In genomic region chr3:30603256-30603655, GRCm38 (mm10) we compare ENCODE assay signal across 9 mouse cellular contexts. TPM values are rescaled to one million over a fixed set of nuclear protein-coding genes. Genes with fewer than 3 reads are reported as not detected.
DNase-seq lines count a peak whose midpoint lies in the region; ATAC-seq and TF ChIP-seq lines count a peak whose summit lies in the region.
"Had no signal": no experiment of that assay in that cellular context is flagged by ENCODE, and none has a peak within 500 bp of the region (broad histone marks: within the 10 kb centered on the region; RNA-seq: fewer than 3 reads in every experiment).

No protein-coding gene starts in this region.

- DNase-seq in kidney, postnatal 14 days: no peak
- DNase-seq in layer of hippocampus, postnatal 36 days: no peak
- no peak for DNase-seq in layer of hippocampus, adult 8-10 months (ENCODE audit: low spot score in 2 of 2)
- DNase-seq in frontal cortex, postnatal 36 days (ENCODE audit: low spot score in 2 of 2): no peak

- peak overlapping the region; percentile 90 for H3K4me3 ChIP-seq in kidney, embryonic 15.5 days (replicated peaks)
- H3K4me3 ChIP-seq in cortical plate, adult 2 months (ENCODE audit: insufficient read depth, low read length): peak overlapping the region; percentile 64; the same call in 1 of the 2 replicates
- H3K4me3 ChIP-seq in hindbrain, embryonic 16.5 days (ENCODE audit: low read length): peak overlapping the region; percentile 83
- peak overlapping the region; percentile 93 for H3K4me3 ChIP-seq in midbrain, embryonic 16.5 days (ENCODE audit: low read depth, low read length)

- H3K27me3 ChIP-seq in kidney, embryonic 15.5 days: peaks cover 8% of the 10 kb centered on the region; the same call in 1 of the 2 replicates
- H3K27me3 ChIP-seq in hindbrain, embryonic 16.5 days (replicated peaks; ENCODE audit: control insufficient read depth, insufficient read depth, low read length): no peaks in the 10 kb centered on the region
- H3K27me3 ChIP-seq in midbrain, embryonic 16.5 days (ENCODE audit: control insufficient read depth, insufficient read depth, low read depth, low read length): no peaks in the 10 kb centered on the region

- H3K27ac ChIP-seq in kidney, embryonic 15.5 days: peak overlapping the region; percentile 99
- no peak overlapping the region for H3K27ac ChIP-seq in cortical plate, adult 2 months (ENCODE audit: insufficient read depth, low read length)
- H3K27ac ChIP-seq in hindbrain, embryonic 16.5 days (ENCODE audit: low read depth, low read length): no peak overlapping the region
- H3K27ac ChIP-seq in midbrain, embryonic 16.5 days (ENCODE audit: low read length): no peak overlapping the region

- no peak for TF ChIP-seq POLR2A in cortical plate, adult 2 months (IDR thresholded peaks at IDR 0.05; ENCODE audit: extremely low read depth, insufficient read depth, low read length)

- peak overlapping the region; percentile 96 for H3K4me2 ChIP-seq in kidney, embryonic 15.5 days
- peak overlapping the region; percentile 57 for H3K4me2 ChIP-seq in hindbrain, embryonic 16.5 days (ENCODE audit: low read length)
- peak overlapping the region; percentile 68 for H3K4me2 ChIP-seq in midbrain, embryonic 16.5 days (ENCODE audit: low read length)

- ATAC-seq in kidney, embryonic 15.5 days (replicated peaks; ENCODE audit: low FRiP score): no peak
- no peak for ATAC-seq in hindbrain, embryonic 16.5 days
- no peak for ATAC-seq in midbrain, embryonic 16.5 days

- H3K9ac ChIP-seq in kidney, embryonic 15.5 days: peak overlapping the region; percentile 81
- H3K9ac ChIP-seq in hindbrain, embryonic 16.5 days (ENCODE audit: low read depth, low read length): peak overlapping the region; percentile 76; the same call in 1 of the 2 replicates
- H3K9ac ChIP-seq in midbrain, embryonic 16.5 days (ENCODE audit: low read depth, low read length): peak overlapping the region; percentile 85; the same call in 1 of the 2 replicates

- 26% methylated on average over 10 of the region's 10 CpGs for WGBS in kidney, embryonic 15.5 days
- 33% methylated on average over 10 of the region's 10 CpGs for WGBS in hindbrain, embryonic 16.5 days
- WGBS in midbrain, embryonic 16.5 days: 22% methylated on average over 10 of the region's 10 CpGs

- H3K4me1 ChIP-seq in kidney, embryonic 15.5 days: peaks cover 28% of the 10 kb centered on the region
- H3K4me1 ChIP-seq in cortical plate, adult 2 months (ENCODE audit: control insufficient read depth, insufficient read depth, low read length): no peaks in the 10 kb centered on the region; the same call in 1 of the 2 replicates
- H3K4me1 ChIP-seq in hindbrain, embryonic 16.5 days (ENCODE audit: control insufficient read depth, insufficient read depth, low read depth, low read length): peaks cover 14% of the 10 kb centered on the region
- H3K4me1 ChIP-seq in midbrain, embryonic 16.5 days (ENCODE audit: control insufficient read depth, insufficient read depth, low read length): peaks cover 24% of the 10 kb centered on the region

- peaks cover 34% of the 10 kb centered on the region for H3K36me3 ChIP-seq in kidney, embryonic 15.5 days
- peaks cover 13% of the 10 kb centered on the region for H3K36me3 ChIP-seq in hindbrain, embryonic 16.5 days (ENCODE audit: control insufficient read depth, insufficient read depth, low read length)
- H3K36me3 ChIP-seq in midbrain, embryonic 16.5 days (ENCODE audit: control insufficient read depth, insufficient read depth, low read length): peaks cover 7% of the 10 kb centered on the region

- H3K9me3 ChIP-seq in kidney, embryonic 15.5 days (replicated peaks): no peaks in the 10 kb centered on the region
- no peaks in the 10 kb centered on the region for H3K9me3 ChIP-seq in hindbrain, embryonic 16.5 days (ENCODE audit: control insufficient read depth, low read length)
- H3K9me3 ChIP-seq in midbrain, embryonic 16.5 days (replicated peaks; ENCODE audit: control insufficient read depth, low read length, poor library complexity, severe bottlenecking): no peaks in the 10 kb centered on the region

- TF ChIP-seq CTCF in cortical plate, adult 2 months (IDR thresholded peaks at IDR 0.05; ENCODE audit: extremely low read depth, insufficient read depth, low read length): no peak

RNA-seq across cellular contexts. Expression of gene Mynn, which starts 1.4 kb away (rescaled TPM):
- 34.3 and 36.0 TPM in 2 replicates for polyA plus RNA-seq in kidney, embryonic 15.5 days (2015; fragmentation: Nextera tagmentation; extraction: Ambion mirVana)
- polyA plus RNA-seq in cortical plate, adult 2 months (2012; rRNA removed): 10.4 and 15.5 TPM in 2 replicates
- polyA plus RNA-seq in hindbrain, embryonic 16.5 days (2015; fragmentation: Nextera tagmentation; extraction: Ambion mirVana): 25.5 and 31.0 TPM in 2 replicates
- 29.6 and 31.4 TPM in 2 replicates for polyA plus RNA-seq in midbrain, embryonic 16.5 days (2015; fragmentation: Nextera tagmentation; extraction: Ambion mirVana)
- 10 to 100 TPM; 18.7 to 19.0 TPM for total RNA-seq in layer of hippocampus, postnatal 36 days (2021)
- total RNA-seq in layer of hippocampus, adult 8-10 months (2022): 10 to 100 TPM; 12.5 to 23.4 (median 19.9) TPM

RNA-seq across cellular contexts. Expression of gene Actrt3, which starts 3.5 kb away (rescaled TPM):
- polyA plus RNA-seq in kidney, embryonic 15.5 days (2015; fragmentation: Nextera tagmentation; extraction: Ambion mirVana): not detected in 2 replicates
- 0.65 and 0.78 TPM in 2 replicates for polyA plus RNA-seq in cortical plate, adult 2 months (2012; rRNA removed)
- polyA plus RNA-seq in hindbrain, embryonic 16.5 days (2015; fragmentation: Nextera tagmentation; extraction: Ambion mirVana): 0.90 and 0.98 TPM in 2 replicates
- 0.37 and 0.41 TPM in 2 replicates for polyA plus RNA-seq in midbrain, embryonic 16.5 days (2015; fragmentation: Nextera tagmentation; extraction: Ambion mirVana)
- total RNA-seq in layer of hippocampus, postnatal 36 days (2021): under 1 TPM; 0.67 to 0.88 TPM
- 1 to 10 TPM in 3 of 4 experiments, under 1 TPM in 1; 0.86 to 1.5 (median 1.1) TPM for total RNA-seq in layer of hippocampus, adult 8-10 months (2022)
- polyA plus RNA-seq: gonadal fat pad, adult 2 months had no signal

RNA-seq across cellular contexts. Expression of gene Lrriq4, which starts 41.1 kb away (rescaled TPM):
- not detected in 2 replicates for polyA plus RNA-seq in kidney, embryonic 15.5 days (2015; fragmentation: Nextera tagmentation; extraction: Ambion mirVana)
- not detected in 2 replicates for polyA plus RNA-seq in cortical plate, adult 2 months (2012; rRNA removed)
- polyA plus RNA-seq in hindbrain, embryonic 16.5 days (2015; fragmentation: Nextera tagmentation; extraction: Ambion mirVana): 0.09 TPM in 1 of 2 replicates, not detected in the other
- polyA plus RNA-seq in midbrain, embryonic 16.5 days (2015; fragmentation: Nextera tagmentation; extraction: Ambion mirVana): not detected in 2 replicates
- not detected for total RNA-seq in layer of hippocampus, postnatal 36 days (2021)
- total RNA-seq in layer of hippocampus, adult 8-10 months (2022): not detected

RNA-seq across cellular contexts. Expression of gene Lrrc34, which starts 44.4 kb away (rescaled TPM):
- polyA plus RNA-seq in kidney, embryonic 15.5 days (2015; fragmentation: Nextera tagmentation; extraction: Ambion mirVana): 2.2 and 2.4 TPM in 2 replicates
- polyA plus RNA-seq in cortical plate, adult 2 months (2012; rRNA removed): 0.17 TPM in 1 of 2 replicates, not detected in the other
- polyA plus RNA-seq in hindbrain, embryonic 16.5 days (2015; fragmentation: Nextera tagmentation; extraction: Ambion mirVana): 1.6 and 2.5 TPM in 2 replicates
- 1.7 and 1.9 TPM in 2 replicates for polyA plus RNA-seq in midbrain, embryonic 16.5 days (2015; fragmentation: Nextera tagmentation; extraction: Ambion mirVana)
- total RNA-seq in layer of hippocampus, postnatal 36 days (2021): not detected
- total RNA-seq in layer of hippocampus, adult 8-10 months (2022): under 1 TPM in 1 of 4 experiments, not detected in 3; 0.38 TPM

RNA-seq across cellular contexts. Expression of gene Mecom, which starts 55.4 kb away (rescaled TPM):
- polyA plus RNA-seq in kidney, embryonic 15.5 days (2015; fragmentation: Nextera tagmentation; extraction: Ambion mirVana): 66.4 and 72.7 TPM in 2 replicates
- polyA plus RNA-seq in cortical plate, adult 2 months (2012; rRNA removed): 2.6 and 3.2 TPM in 2 replicates
- 7.0 and 7.9 TPM in 2 replicates for polyA plus RNA-seq in hindbrain, embryonic 16.5 days (2015; fragmentation: Nextera tagmentation; extraction: Ambion mirVana)
- polyA plus RNA-seq in midbrain, embryonic 16.5 days (2015; fragmentation: Nextera tagmentation; extraction: Ambion mirVana): 4.0 and 5.3 TPM in 2 replicates
- total RNA-seq in layer of hippocampus, postnatal 36 days (2021): 1 to 10 TPM; 3.2 to 4.3 TPM
- total RNA-seq in layer of hippocampus, adult 8-10 months (2022): 1 to 10 TPM; 2.2 to 5.5 (median 4.5) TPM
